Mouse (Mus musculus) midbrain, embryonic 10.5 days (tissue): ENCODE measurements around the gene Enpp6. TPM values are rescaled to one million over a fixed set of nuclear protein-coding genes. Genes with fewer than 3 reads are reported as not detected.

Source experiments
- DNase-seq: peaks from one replicate; pipeline ENCODE4 v3.0.0-alpha.2; 2017; ENCODE audit warnings: low spot score
- H3K27ac ChIP-seq: fragments of 300-500 bp; sonication (generic); replicated peaks from 2 replicates; pipeline ENCODE4 v1.5.1; 2016; ENCODE audit warnings: mild to moderate bottlenecking
- H3K27me3 ChIP-seq: fragments of 300-500 bp; sonication (generic); 2 replicates; pipeline ENCODE4 v1.6.1; 2016; ENCODE audit warnings: low read depth, mild to moderate bottlenecking; ENCODE audit not compliant: poor library complexity, severe bottlenecking
- H3K36me3 ChIP-seq: fragments of 300-500 bp; sonication (generic); 2 replicates; pipeline ENCODE4 v1.6.1; 2016; ENCODE audit warnings: mild to moderate bottlenecking, moderate library complexity
- H3K4me1 ChIP-seq: fragments of 300-500 bp; sonication (generic); 2 replicates; pipeline ENCODE4 v1.6.1; 2016
- H3K4me3 ChIP-seq: fragments of 300-500 bp; sonication (generic); 2 replicates; pipeline ENCODE4 v1.5.1; 2016; ENCODE audit warnings: mild to moderate bottlenecking, moderate library complexity
- H3K9me3 ChIP-seq: fragments of 300-500 bp; sonication (generic); replicated peaks from 2 replicates; pipeline ENCODE4 v1.6.1; 2016; ENCODE audit warnings: mild to moderate bottlenecking
- WGBS: fragments of 180-500 bp; shearing (Covaris S2); methylation state at CpG from one replicate; pipeline ENCODE4 v1.1.7; 2016; 5-methylcytosine and 5-hydroxymethylcytosine counted together
- polyA plus RNA-seq: library from polyadenylated mRNA; unstranded; fragments of >200 nt; fragmentation: Nextera tagmentation; extraction: Ambion mirVana; gene quantifications from 2 replicates; pipeline ENCODE4 v1.2.1, GENCODE M21; 2016

Gene Enpp6
- polyA plus RNA-seq, 1 experiment from 2014 or later = 0.16 TPM

DNA sequence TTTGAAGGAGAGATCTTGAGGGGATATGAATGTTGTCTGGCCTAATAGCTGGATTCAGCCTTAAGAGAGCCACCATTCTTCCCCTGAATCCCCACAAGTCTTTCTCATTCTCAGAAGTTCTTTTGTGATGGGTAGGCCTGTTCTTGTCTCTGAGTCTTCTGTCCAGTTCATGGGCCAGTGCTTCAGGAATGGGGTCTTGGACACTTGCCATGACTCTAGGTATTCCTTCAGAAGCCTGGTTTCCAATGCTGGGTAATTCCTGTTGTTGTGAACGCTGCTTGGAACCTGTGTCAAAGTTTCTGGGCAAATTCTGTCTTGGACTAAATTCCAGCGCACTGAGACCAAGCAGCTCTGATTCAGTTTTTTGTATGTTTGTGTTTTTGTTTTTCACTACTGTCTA lies 60.5 kb downstream of the Enpp6 start:
- peaks cover 4% of the 10 kb centered on the region; the same call in 1 of the 2 replicates for H3K9me3 ChIP-seq
- H3K27me3 ChIP-seq = no peaks in the 10 kb centered on the region
- no peaks in the 10 kb centered on the region for H3K36me3 ChIP-seq
- 84% methylated on average over 2 of the region's 2 CpGs for WGBS
- no peak for DNase-seq
- no peak overlapping the region for H3K4me3 ChIP-seq
- H3K4me1 ChIP-seq = no peaks in the 10 kb centered on the region
- H3K27ac ChIP-seq = no peak overlapping the region

DNA sequence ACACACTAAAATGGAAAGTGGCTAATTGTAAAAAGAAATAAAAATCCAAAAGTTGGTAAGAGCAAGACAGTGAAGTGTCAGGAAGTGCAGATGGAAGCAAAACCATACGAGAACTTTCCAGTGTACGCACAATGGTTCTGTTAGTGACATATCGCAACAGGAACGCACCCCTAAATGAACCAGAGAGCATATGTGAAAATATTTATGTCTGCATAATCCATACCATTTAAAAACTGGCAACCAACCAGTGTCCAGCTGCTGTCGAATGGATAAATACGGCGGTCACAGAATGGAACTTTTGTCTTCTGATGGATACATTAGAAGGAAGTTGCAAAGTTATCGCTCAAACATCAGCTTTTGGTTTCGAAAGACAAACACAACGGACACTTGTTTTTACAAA lies 61.9 kb downstream of the Enpp6 start:
- Histone ChIP-seq H3K36me3 (no peaks in the 10 kb centered on the region), H3K9me3 (peaks cover 1% of the 10 kb centered on the region; the same call in 1 of the 2 replicates), H3K4me3 (no peak overlapping the region), H3K27me3 (no peaks in the 10 kb centered on the region), H3K4me1 (no peaks in the 10 kb centered on the region), H3K27ac (no peak overlapping the region)
- WGBS = 94% methylated on average over 10 of the region's 10 CpGs
- DNase-seq = no peak

DNA sequence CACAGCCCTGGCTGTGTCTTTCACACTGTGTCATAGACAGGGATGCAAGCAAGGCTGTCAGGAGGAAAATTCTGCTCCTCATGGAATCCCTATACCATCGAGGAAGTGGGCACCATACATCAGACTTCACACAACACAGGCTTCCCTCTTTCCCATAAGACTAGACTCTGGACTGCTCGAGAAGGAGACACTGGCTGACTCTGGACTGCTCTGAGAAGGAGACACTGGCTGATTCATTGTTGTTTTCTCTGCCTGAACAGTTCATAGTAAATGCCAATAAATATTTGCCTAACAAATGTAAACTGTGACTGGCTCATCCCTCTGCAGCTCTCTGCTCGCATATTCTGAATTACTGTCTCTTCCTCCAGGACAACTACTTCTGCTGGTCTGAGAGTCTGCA lies 66.0 kb downstream of the Enpp6 start:
- 78% methylated on average over 3 of the region's 3 CpGs for WGBS
- H3K4me3 ChIP-seq = no peak overlapping the region
- no peak for DNase-seq

GRCm38 (mm10) chr8:47056086-47056485 lies 69.4 kb downstream of the Enpp6 start:
- Histone ChIP-seq H3K4me1 (peaks cover 3% of the 10 kb centered on the region; the same call in 1 of the 2 replicates), H3K9me3 (0 out of 2 replicates have a peak, but pooled peaks cover 8% of the 10 kb centered on the region), H3K36me3 (no peaks in the 10 kb centered on the region), H3K27me3 (no peaks in the 10 kb centered on the region), H3K27ac (no peak overlapping the region), H3K4me3 (no peak overlapping the region)
- no peak for DNase-seq
- WGBS = 90% methylated on average over 1 of the region's 1 CpGs

More for the DNA sequence above, 66.0 kb downstream of the Enpp6 start:
- Histone ChIP-seq H3K4me1 (no peaks in the 10 kb centered on the region), H3K36me3 (no peaks in the 10 kb centered on the region), H3K9me3 (no peaks in the 10 kb centered on the region), H3K27ac (0 out of 2 replicates have a peak overlapping the region, but pooled peaks have one; percentile 19), H3K27me3 (no peaks in the 10 kb centered on the region)

- DNase-seq = no peak
- Histone ChIP-seq H3K4me1 (peaks cover 3% of the 10 kb centered on the region; the same call in 1 of the 2 replicates), H3K27ac (no peak overlapping the region), H3K9me3 (0 out of 2 replicates have a peak, but pooled peaks cover 8% of the 10 kb centered on the region), H3K4me3 (no peak overlapping the region), H3K27me3 (no peaks in the 10 kb centered on the region), H3K36me3 (no peaks in the 10 kb centered on the region)
- 56% methylated on average over 4 of the region's 4 CpGs for WGBS
Measured at GRCm38 (mm10) chr8:47058526-47058925, 71.8 kb downstream of the Enpp6 start.

DNA sequence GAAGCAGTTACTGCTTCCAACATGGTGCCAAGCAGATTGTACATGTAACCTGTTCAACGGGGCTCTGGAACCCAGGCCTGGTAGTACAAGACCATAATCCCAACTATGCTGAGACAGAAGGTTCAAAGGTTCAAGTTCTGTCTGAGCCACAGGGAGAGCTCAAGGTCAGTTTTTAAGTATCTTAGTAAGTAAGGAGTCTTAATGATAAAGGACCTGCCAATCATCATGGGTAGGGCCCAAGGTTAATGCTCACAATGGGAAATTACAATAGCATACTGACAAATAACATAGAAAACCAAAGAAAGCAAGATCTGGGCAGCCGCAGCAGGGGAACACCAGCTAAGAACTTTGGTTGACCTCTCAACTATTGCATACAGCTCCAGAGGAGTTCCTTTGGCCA lies 72.3 kb downstream of the Enpp6 start:
- no peaks in the 10 kb centered on the region for H3K27me3 ChIP-seq
- H3K4me3 ChIP-seq = no peak overlapping the region
- DNase-seq = no peak
- H3K4me1 ChIP-seq = peaks cover 3% of the 10 kb centered on the region; the same call in 1 of the 2 replicates
- no peaks in the 10 kb centered on the region for H3K36me3 ChIP-seq
- no peak overlapping the region for H3K27ac ChIP-seq
- WGBS = 74% methylated on average over 2 of the region's 2 CpGs
- H3K9me3 ChIP-seq = 0 out of 2 replicates have a peak, but pooled peaks cover 8% of the 10 kb centered on the region

- Histone ChIP-seq H3K4me3 (no peak overlapping the region), H3K27me3 (no peaks in the 10 kb centered on the region), H3K9me3 (0 out of 2 replicates have a peak, but pooled peaks cover 8% of the 10 kb centered on the region), H3K27ac (no peak overlapping the region), H3K4me1 (peaks cover 3% of the 10 kb centered on the region; the same call in 1 of the 2 replicates), H3K36me3 (no peaks in the 10 kb centered on the region)
- DNase-seq = no peak
- WGBS = 86% methylated on average over 7 of the region's 7 CpGs
Measured at GRCm38 (mm10) chr8:47061105-47061720, 74.5 kb downstream of the Enpp6 start.

DNA sequence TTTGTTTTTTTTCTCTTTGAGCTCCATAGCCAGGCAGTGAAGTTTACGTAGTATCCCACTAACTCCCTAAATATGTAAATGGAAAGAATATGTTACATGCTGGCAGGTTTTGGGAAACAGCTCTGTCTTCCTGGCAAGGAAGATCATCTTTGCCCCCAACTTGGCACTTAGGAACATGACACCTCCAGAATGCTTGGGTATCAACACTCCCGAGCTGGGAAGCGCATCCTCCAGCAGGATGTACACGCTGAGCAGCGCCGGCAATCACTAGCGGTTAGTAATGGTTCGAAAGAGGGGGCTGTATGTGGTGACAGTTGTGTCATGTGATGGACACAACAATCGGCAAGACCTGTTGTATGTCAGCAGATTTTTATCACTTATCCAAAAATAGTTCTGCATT lies 80.4 kb downstream of the Enpp6 start:
- H3K36me3 ChIP-seq = no peaks in the 10 kb centered on the region
- no peaks in the 10 kb centered on the region for H3K27me3 ChIP-seq
- H3K4me1 ChIP-seq = no peaks in the 10 kb centered on the region
- no peak for DNase-seq
- H3K4me3 ChIP-seq = no peak overlapping the region
- H3K27ac ChIP-seq = no peak overlapping the region
- WGBS = 91% methylated on average over 9 of the region's 9 CpGs
- H3K9me3 ChIP-seq = no peaks in the 10 kb centered on the region

- WGBS = 82% methylated on average over 3 of the region's 3 CpGs
- H3K4me3 ChIP-seq = no peak overlapping the region
- H3K27ac ChIP-seq = no peak overlapping the region
- H3K4me1 ChIP-seq = no peaks in the 10 kb centered on the region
- no peaks in the 10 kb centered on the region; the same call in 1 of the 2 replicates for H3K9me3 ChIP-seq
- H3K27me3 ChIP-seq = no peaks in the 10 kb centered on the region
- H3K36me3 ChIP-seq = no peaks in the 10 kb centered on the region
- no peak for DNase-seq
Measured at GRCm38 (mm10) chr8:47069634-47070033, 82.9 kb downstream of the Enpp6 start.

DNA sequence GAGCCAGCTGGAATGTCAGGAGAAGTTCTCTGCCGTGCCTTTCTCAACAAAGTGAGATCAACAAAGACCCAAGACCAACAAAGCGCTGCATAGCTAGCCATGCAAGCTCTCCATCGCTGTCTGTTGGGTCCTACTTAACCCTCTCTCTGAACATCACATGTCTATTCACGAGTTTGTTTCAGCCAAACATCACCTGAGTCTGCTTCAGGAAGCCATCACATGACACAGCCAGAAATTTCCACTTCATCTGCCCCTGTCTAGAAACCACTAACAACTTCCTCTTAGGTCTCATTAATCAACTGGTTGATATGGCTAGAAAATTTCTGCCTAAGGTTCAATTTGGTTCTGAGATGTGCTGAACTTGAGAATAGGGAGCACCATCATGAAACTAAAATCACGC lies 85.3 kb downstream of the Enpp6 start:
- no peaks in the 10 kb centered on the region for H3K36me3 ChIP-seq
- no peak overlapping the region for H3K27ac ChIP-seq
- H3K4me1 ChIP-seq = no peaks in the 10 kb centered on the region
- H3K4me3 ChIP-seq = no peak overlapping the region
- 88% methylated on average over 5 of the region's 5 CpGs for WGBS
- DNase-seq = no peak
- no peaks in the 10 kb centered on the region for H3K27me3 ChIP-seq
- H3K9me3 ChIP-seq = no peaks in the 10 kb centered on the region; the same call in 1 of the 2 replicates

DNA sequence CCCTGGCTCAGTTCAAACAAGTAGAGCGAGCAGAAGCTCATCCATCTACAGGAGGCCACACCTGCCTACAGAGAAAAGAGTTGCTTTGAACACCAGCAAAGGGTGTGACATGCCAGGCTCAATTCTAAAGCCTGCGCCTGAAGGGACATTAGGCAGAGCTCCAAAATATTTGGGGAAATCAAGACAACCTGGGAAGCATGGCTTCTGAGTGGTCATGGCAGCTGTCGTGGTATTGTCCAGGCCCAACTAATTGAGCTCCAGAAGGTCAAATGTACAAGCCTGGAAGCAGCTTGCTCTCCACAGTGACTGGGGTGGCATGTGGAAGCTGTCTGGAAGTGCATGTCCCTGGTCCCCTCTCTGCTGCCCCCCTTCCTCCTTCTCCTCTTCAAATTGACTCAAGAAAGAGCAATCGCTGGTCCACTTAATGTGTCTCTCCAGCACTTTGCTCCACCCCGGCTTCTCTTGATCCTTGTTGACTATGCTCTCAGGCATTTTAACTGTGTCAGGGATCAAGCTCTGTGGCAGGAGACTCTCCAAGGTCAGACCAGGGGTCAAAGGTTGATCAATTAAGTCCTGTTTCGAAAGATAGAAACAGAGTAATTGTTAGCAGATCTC lies 89.4 kb downstream of the Enpp6 start:
- Histone ChIP-seq H3K36me3 (no peaks in the 10 kb centered on the region), H3K27me3 (no peaks in the 10 kb centered on the region), H3K27ac (no peak overlapping the region), H3K4me3 (no peak overlapping the region), H3K4me1 (no peaks in the 10 kb centered on the region), H3K9me3 (no peaks in the 10 kb centered on the region; the same call in 1 of the 2 replicates)
- DNase-seq = no peak
- 82% methylated on average over 6 of the region's 6 CpGs for WGBS

DNA sequence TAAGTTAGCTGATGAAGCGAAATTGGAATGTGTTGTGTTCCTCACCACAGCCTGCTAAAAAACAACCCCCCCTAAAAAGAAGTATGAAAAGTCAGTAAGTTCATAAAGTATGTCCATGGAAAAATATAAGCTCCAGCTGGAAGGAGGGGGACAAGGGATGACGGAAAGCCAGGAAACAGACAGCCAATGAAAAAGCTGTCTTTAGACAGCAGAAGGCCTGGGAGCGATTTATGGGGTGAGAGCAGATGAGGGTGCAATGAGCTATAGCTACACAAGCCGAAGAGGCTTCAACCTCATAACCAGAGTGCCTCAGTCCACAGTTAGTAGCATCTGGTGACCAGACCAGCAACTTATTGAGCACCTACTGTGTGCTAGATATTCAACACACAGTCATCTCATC lies 93.3 kb downstream of the Enpp6 start:
- no peak for DNase-seq
- Histone ChIP-seq H3K27me3 (no peaks in the 10 kb centered on the region), H3K27ac (no peak overlapping the region), H3K4me3 (no peak overlapping the region), H3K4me1 (no peaks in the 10 kb centered on the region), H3K36me3 (no peaks in the 10 kb centered on the region), H3K9me3 (no peaks in the 10 kb centered on the region)
- 85% methylated on average over 4 of the region's 4 CpGs for WGBS
